Mouse (Mus musculus) cerebellum, postnatal 4 days (tissue): Measurements from ENCODE around the gene Clk2.

ENCODE experiments used
- DNase-seq, 2 experiments: peaks; one replicate each; pipeline ENCODE4 v3.0.0; 2022; ENCODE audit warnings: low spot score in 2 of 2, mixed read lengths in 1 of 2

Clk2 gene

DNA sequence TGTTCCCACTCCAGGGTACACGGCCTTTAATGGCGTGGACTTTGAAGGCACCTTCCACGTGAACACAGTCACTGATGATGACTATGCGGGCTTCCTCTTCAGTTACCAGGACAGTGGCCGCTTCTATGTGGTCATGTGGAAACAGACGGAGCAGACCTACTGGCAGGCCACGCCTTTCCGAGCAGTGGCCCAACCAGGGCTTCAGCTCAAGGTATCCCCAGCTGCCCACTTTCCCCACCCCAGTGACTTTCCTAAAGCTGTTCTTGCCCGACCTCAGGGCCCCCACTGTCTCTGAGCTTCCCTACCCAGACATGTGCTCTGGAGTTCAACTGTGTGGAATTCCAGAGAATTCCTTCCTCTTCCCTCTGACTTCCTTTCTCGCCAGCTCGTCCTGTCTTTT, 60.2 kb downstream of the Clk2 start:
- DNase-seq, result no peak

- no peak for DNase-seq
These were observed 60.8 kb downstream of the Clk2 start for GRCm38 (mm10) chr3:89225321-89225815.

GRCm38 (mm10) chr3:89225918-89226317, 61.3 kb downstream of the Clk2 start:
- DNase-seq, result no peak

- DNase-seq, result no peak
These were observed 61.8 kb downstream of the Clk2 start for GRCm38 (mm10) chr3:89226361-89226760.
